Mouse (Mus musculus): ENCODE results near the gene Ufl1.

DNA sequence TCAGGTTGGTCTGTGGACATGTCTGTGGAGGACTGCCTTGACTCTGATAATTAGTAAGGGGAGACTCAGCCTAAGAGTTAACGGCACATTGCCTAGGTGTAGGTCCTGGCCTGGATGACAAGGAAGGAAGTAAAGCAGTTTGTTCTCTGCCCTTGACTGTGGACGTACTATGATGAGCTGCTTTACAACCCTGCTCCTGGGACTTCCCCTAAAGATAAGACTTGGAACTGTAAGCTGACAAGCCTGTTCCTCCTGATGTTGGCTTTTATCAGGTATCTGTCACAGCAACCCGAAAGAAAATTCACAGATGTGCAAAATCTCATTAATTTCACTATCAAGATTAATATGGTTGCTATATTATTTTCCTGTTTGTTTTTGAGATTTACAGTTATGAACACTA is 14.5 kb downstream of the Ufl1 start:
- TF ChIP-seq POLR2A (IDR thresholded peaks at IDR 0.05; ENCODE audit: borderline replicate concordance, low read depth, low read length) (no peak), CTCF (IDR thresholded peaks at IDR 0.05; ENCODE audit: low read depth, low read length) (no peak)
